Mouse (Mus musculus): ENCODE data around the gene Phf12. TPM values are rescaled to one million over a fixed set of nuclear protein-coding genes. Genes with fewer than 3 reads are reported as not detected.
A peak's percentile ranks its signal among the peaks of the same experiment; 100 is the strongest.

Phf12 gene
- 5.5 and 8.5 TPM in 2 replicates for polyA plus RNA-seq (2015; fragmentation: Nextera tagmentation; extraction: Ambion mirVana)

GRCm38 (mm10) chr11:77982441-77982905 lies at the start of gene Phf12:
TSS of gene Phf12 (plus strand) at chr11:77982754.
- Histone ChIP-seq H3K36me3 (replicated peaks) (peaks cover 21% of the 10 kb centered on the region), H3K9ac (peak within 1 kb of the TSS; percentile 100), H3K27ac (replicated peaks) (peak within 1 kb of the TSS; percentile 98), H3K4me1 (replicated peaks) (peaks cover 41% of the 10 kb centered on the region), H3K9me3 (replicated peaks) (no peaks in the 10 kb centered on the region), H3K4me2 (peak within 1 kb of the TSS; percentile 90), H3K27me3 (peaks cover 15% of the 10 kb centered on the region), H3K4me3 (replicated peaks) (peak within 1 kb of the TSS; percentile 100)
- ATAC-seq (ENCODE audit: insufficient read depth): peak; percentile 87
- WGBS (ENCODE audit: insufficient replicate concordance): under 1% methylated on average over 62 of the region's 62 CpGs

GRCm38 (mm10) chr11:77934111-77934521 lies 48.4 kb upstream of the Phf12 start:
- 5% methylated on average over 4 of the region's 4 CpGs for WGBS (ENCODE audit: insufficient replicate concordance)
- H3K36me3 ChIP-seq (replicated peaks): no peaks in the 10 kb centered on the region
- H3K9me3 ChIP-seq (replicated peaks): no peaks in the 10 kb centered on the region
- H3K9ac ChIP-seq: no peak overlapping the region
- H3K4me3 ChIP-seq (replicated peaks): no peak overlapping the region
- ATAC-seq (ENCODE audit: insufficient read depth): no peak
- H3K27me3 ChIP-seq: peaks cover 97% of the 10 kb centered on the region
- no peak overlapping the region for H3K27ac ChIP-seq (replicated peaks)
- H3K4me1 ChIP-seq (replicated peaks): peaks cover 8% of the 10 kb centered on the region; the same call in 1 of the 2 replicates
- no peak overlapping the region for H3K4me2 ChIP-seq

GRCm38 (mm10) chr11:77934568-77935311 lies 47.8 kb upstream of the Phf12 start:
- no peak overlapping the region for H3K4me3 ChIP-seq (replicated peaks)
- H3K9ac ChIP-seq: no peak overlapping the region
- H3K27ac ChIP-seq (replicated peaks): no peak overlapping the region
- H3K36me3 ChIP-seq (replicated peaks): no peaks in the 10 kb centered on the region
- H3K9me3 ChIP-seq (replicated peaks): no peaks in the 10 kb centered on the region
- no peak for ATAC-seq (ENCODE audit: insufficient read depth)
- 44% methylated on average over 5 of the region's 5 CpGs for WGBS (ENCODE audit: insufficient replicate concordance)
- H3K4me2 ChIP-seq: no peak overlapping the region
- peaks cover 8% of the 10 kb centered on the region; the same call in 1 of the 2 replicates for H3K4me1 ChIP-seq (replicated peaks)
- H3K27me3 ChIP-seq: peaks cover 97% of the 10 kb centered on the region

- Histone ChIP-seq H3K9me3 (replicated peaks) (no peaks in the 10 kb centered on the region), H3K4me3 (replicated peaks) (no peak overlapping the region), H3K27ac (replicated peaks) (no peak overlapping the region), H3K36me3 (replicated peaks) (no peaks in the 10 kb centered on the region), H3K9ac (no peak overlapping the region), H3K27me3 (peaks cover 94% of the 10 kb centered on the region), H3K4me2 (no peak overlapping the region), H3K4me1 (replicated peaks) (no peaks in the 10 kb centered on the region)
- 7% methylated on average over 8 of the region's 8 CpGs for WGBS (ENCODE audit: insufficient replicate concordance)
- no peak for ATAC-seq (ENCODE audit: insufficient read depth)
These were observed 45.7 kb upstream of the Phf12 start for GRCm38 (mm10) chr11:77936846-77937245.

GRCm38 (mm10) chr11:77937649-77938410 lies 44.7 kb upstream of the Phf12 start:
- Histone ChIP-seq H3K4me3 (replicated peaks) (no peak overlapping the region), H3K9me3 (replicated peaks) (no peaks in the 10 kb centered on the region), H3K27ac (replicated peaks) (no peak overlapping the region), H3K4me2 (no peak overlapping the region), H3K9ac (no peak overlapping the region), H3K36me3 (replicated peaks) (no peaks in the 10 kb centered on the region), H3K4me1 (replicated peaks) (no peaks in the 10 kb centered on the region), H3K27me3 (peaks cover 93% of the 10 kb centered on the region)
- no peak for ATAC-seq (ENCODE audit: insufficient read depth)
- 10% methylated on average over 4 of the region's 4 CpGs for WGBS (ENCODE audit: insufficient replicate concordance)

GRCm38 (mm10) chr11:77942230-77942629 lies 40.3 kb upstream of the Phf12 start:
- Histone ChIP-seq H3K27me3 (peaks cover 71% of the 10 kb centered on the region), H3K4me3 (replicated peaks) (no peak overlapping the region), H3K9ac (no peak overlapping the region), H3K4me2 (no peak overlapping the region), H3K9me3 (replicated peaks) (no peaks in the 10 kb centered on the region), H3K27ac (replicated peaks) (no peak overlapping the region), H3K4me1 (replicated peaks) (no peaks in the 10 kb centered on the region), H3K36me3 (replicated peaks) (no peaks in the 10 kb centered on the region)
- WGBS (ENCODE audit: insufficient replicate concordance): 44% methylated on average over 5 of the region's 5 CpGs
- no peak for ATAC-seq (ENCODE audit: insufficient read depth)

GRCm38 (mm10) chr11:77947860-77948259 lies 34.7 kb upstream of the Phf12 start:
- no peak for ATAC-seq (ENCODE audit: insufficient read depth)
- no peak overlapping the region for H3K27ac ChIP-seq (replicated peaks)
- no peaks in the 10 kb centered on the region for H3K4me1 ChIP-seq (replicated peaks)
- H3K4me2 ChIP-seq: no peak overlapping the region
- H3K36me3 ChIP-seq (replicated peaks): no peaks in the 10 kb centered on the region
- H3K9me3 ChIP-seq (replicated peaks): no peaks in the 10 kb centered on the region
- H3K9ac ChIP-seq: no peak overlapping the region
- H3K4me3 ChIP-seq (replicated peaks): no peak overlapping the region
- 15% methylated on average over 9 of the region's 9 CpGs for WGBS (ENCODE audit: insufficient replicate concordance)
- peaks cover 65% of the 10 kb centered on the region for H3K27me3 ChIP-seq

GRCm38 (mm10) chr11:77950125-77950685 lies 32.3 kb upstream of the Phf12 start:
- H3K27me3 ChIP-seq: peaks cover 79% of the 10 kb centered on the region
- no peak for ATAC-seq (ENCODE audit: insufficient read depth)
- H3K4me3 ChIP-seq (replicated peaks): no peak overlapping the region
- no peak overlapping the region for H3K4me2 ChIP-seq
- no peak overlapping the region for H3K9ac ChIP-seq
- WGBS (ENCODE audit: insufficient replicate concordance): 20% methylated on average over 12 of the region's 12 CpGs
- no peak overlapping the region for H3K27ac ChIP-seq (replicated peaks)
- H3K4me1 ChIP-seq (replicated peaks): no peaks in the 10 kb centered on the region
- no peaks in the 10 kb centered on the region for H3K36me3 ChIP-seq (replicated peaks)
- H3K9me3 ChIP-seq (replicated peaks): no peaks in the 10 kb centered on the region

- Histone ChIP-seq H3K9me3 (replicated peaks) (no peaks in the 10 kb centered on the region), H3K27me3 (peaks cover 77% of the 10 kb centered on the region), H3K4me1 (replicated peaks) (no peaks in the 10 kb centered on the region), H3K9ac (no peak overlapping the region), H3K27ac (replicated peaks) (no peak overlapping the region), H3K4me2 (no peak overlapping the region), H3K4me3 (replicated peaks) (no peak overlapping the region), H3K36me3 (replicated peaks) (no peaks in the 10 kb centered on the region)
- no peak for ATAC-seq (ENCODE audit: insufficient read depth)
- WGBS (ENCODE audit: insufficient replicate concordance): 44% methylated on average over 5 of the region's 5 CpGs
These were observed 31.7 kb upstream of the Phf12 start for GRCm38 (mm10) chr11:77950797-77951228.

GRCm38 (mm10) chr11:77953671-77954070 lies 28.9 kb upstream of the Phf12 start:
- WGBS (ENCODE audit: insufficient replicate concordance): 22% methylated on average over 9 of the region's 9 CpGs
- H3K27me3 ChIP-seq: peaks cover 62% of the 10 kb centered on the region

GRCm38 (mm10) chr11:77956428-77956827 lies 26.1 kb upstream of the Phf12 start:
- Histone ChIP-seq H3K4me1 (replicated peaks) (no peaks in the 10 kb centered on the region), H3K27ac (replicated peaks) (no peak overlapping the region), H3K36me3 (replicated peaks) (no peaks in the 10 kb centered on the region), H3K27me3 (peaks cover 63% of the 10 kb centered on the region), H3K4me3 (replicated peaks) (no peak overlapping the region), H3K4me2 (no peak overlapping the region), H3K9ac (no peak overlapping the region), H3K9me3 (replicated peaks) (no peaks in the 10 kb centered on the region)
- no peak for ATAC-seq (ENCODE audit: insufficient read depth)
- 41% methylated on average over 3 of the region's 3 CpGs for WGBS (ENCODE audit: insufficient replicate concordance)

More at GRCm38 (mm10) chr11:77953671-77954070, 28.9 kb upstream of the Phf12 start:
- no peak overlapping the region for H3K27ac ChIP-seq (replicated peaks)
- H3K4me2 ChIP-seq: no peak overlapping the region
- no peak overlapping the region for H3K4me3 ChIP-seq (replicated peaks)
- H3K4me1 ChIP-seq (replicated peaks): no peaks in the 10 kb centered on the region
- ATAC-seq (ENCODE audit: insufficient read depth): no peak
- no peaks in the 10 kb centered on the region for H3K9me3 ChIP-seq (replicated peaks)
- no peak overlapping the region for H3K9ac ChIP-seq
- H3K36me3 ChIP-seq (replicated peaks): no peaks in the 10 kb centered on the region
